In the genomic region with DNA sequence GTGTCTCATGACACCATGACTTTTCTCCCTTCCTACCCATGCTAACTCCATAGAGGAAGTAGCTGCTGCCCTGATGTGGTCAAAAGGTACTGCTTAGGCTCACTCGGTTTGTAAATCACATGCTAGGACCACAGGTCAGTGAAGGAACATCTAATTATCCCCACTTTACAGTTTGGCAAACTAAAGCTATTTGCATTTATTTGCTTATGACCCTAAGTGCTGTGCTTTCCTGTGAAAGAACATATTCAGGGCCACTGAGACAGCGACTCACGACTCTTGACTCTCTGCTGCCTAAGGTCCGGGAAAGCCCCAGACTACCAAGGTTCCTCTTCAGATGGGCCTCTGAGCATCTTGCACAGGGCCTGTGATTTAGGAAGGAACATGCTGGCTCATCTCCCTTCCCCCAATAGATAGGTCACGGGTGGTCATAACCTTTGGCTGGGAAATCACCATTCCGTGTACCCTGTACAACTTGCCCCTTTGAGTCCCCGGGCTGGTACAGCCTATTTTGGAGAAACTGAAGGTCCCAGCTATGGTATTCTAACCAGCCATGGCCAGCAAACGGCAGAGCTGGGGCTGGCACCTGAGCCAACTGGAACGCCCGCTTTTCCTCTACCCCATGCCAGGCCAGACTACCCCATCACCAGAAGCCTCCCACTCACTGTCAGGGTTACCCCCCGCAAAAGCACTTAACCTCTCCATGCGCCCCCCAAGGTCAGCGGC, we compare ENCODE assay signal across 8 mouse cellular contexts. TPM values are rescaled to one million over a fixed set of nuclear protein-coding genes. Genes with fewer than 3 reads are reported as not detected.
DNase-seq lines count a peak whose midpoint lies in the region; ATAC-seq and TF ChIP-seq lines count a peak whose summit lies in the region.

No protein-coding gene starts in this region.

- no peak for TF ChIP-seq CTCF in E14TG2a.4 (conservative IDR thresholded peaks at IDR 0.05; ENCODE audit: low read length)

- H3K27me3 ChIP-seq in E14TG2a.4 (ENCODE audit: insufficient read depth, low read length): no peaks in the 10 kb centered on the region
- H3K27me3 ChIP-seq in forebrain, embryonic 16.5 days (replicated peaks; ENCODE audit: control insufficient read depth, insufficient read depth, low read length): peaks cover 19% of the 10 kb centered on the region
- peaks cover 17% of the 10 kb centered on the region for H3K27me3 ChIP-seq in midbrain, embryonic 15.5 days (replicated peaks)

- peaks cover 61% of the 10 kb centered on the region for H3K4me1 ChIP-seq in E14TG2a.4 (replicated peaks; ENCODE audit: low read depth, low read length)
- H3K4me1 ChIP-seq in forebrain, embryonic 16.5 days (replicated peaks; ENCODE audit: control insufficient read depth, insufficient read depth, low read length): peaks cover 35% of the 10 kb centered on the region
- peaks cover 38% of the 10 kb centered on the region for H3K4me1 ChIP-seq in midbrain, embryonic 15.5 days

- intact Hi-C loops in left cerebral cortex, postnatal 10 days (cut with DNase I): no loop called here

- H3K27ac ChIP-seq in forebrain, embryonic 16.5 days (ENCODE audit: low read length): no peak overlapping the region; the same call in 1 of the 2 replicates
- peak overlapping the region; percentile 67 for H3K27ac ChIP-seq in midbrain, embryonic 15.5 days

- peak overlapping the region; percentile 94 for H3K4me3 ChIP-seq in E14TG2a.4 (replicated peaks; ENCODE audit: low read length)
- H3K4me3 ChIP-seq in forebrain, embryonic 16.5 days (replicated peaks; ENCODE audit: low read length): peak overlapping the region; percentile 64
- peak overlapping the region; percentile 66 for H3K4me3 ChIP-seq in midbrain, embryonic 15.5 days

- 11% methylated on average over 13 of the region's 13 CpGs for WGBS in forebrain, embryonic 16.5 days
- 15% methylated on average over 13 of the region's 13 CpGs for WGBS in midbrain, embryonic 15.5 days

- peak overlapping the region; percentile 89 for H3K4me2 ChIP-seq in forebrain, embryonic 16.5 days (ENCODE audit: low read length)
- peak overlapping the region; percentile 75 for H3K4me2 ChIP-seq in midbrain, embryonic 15.5 days

- ATAC-seq in forebrain, embryonic 16.5 days: no peak
- no peak for ATAC-seq in midbrain, embryonic 15.5 days (replicated peaks)

- peak; percentile 26 to 40 for DNase-seq in adrenal gland, adult 18-20 months (ENCODE audit: low spot score in 2 of 2)
- no peak for DNase-seq in adrenal gland, postnatal 25 days
- DNase-seq in kidney, postnatal 14 days: peak; percentile 38
- no peak for DNase-seq in left cerebral cortex, postnatal 10 days (ENCODE audit: extremely low spot score in 1 of 2, low spot score in 2 of 2)
- no peak for DNase-seq in layer of hippocampus, postnatal 36 days

- peak overlapping the region; percentile 68 for H3K9ac ChIP-seq in forebrain, embryonic 16.5 days (replicated peaks; ENCODE audit: low read depth, low read length)
- peak overlapping the region; percentile 70 for H3K9ac ChIP-seq in midbrain, embryonic 15.5 days

- H3K9me3 ChIP-seq in E14TG2a.4 (ENCODE audit: low read length): no peaks in the 10 kb centered on the region
- no peaks in the 10 kb centered on the region for H3K9me3 ChIP-seq in forebrain, embryonic 16.5 days (ENCODE audit: control insufficient read depth, low read length)
- no peaks in the 10 kb centered on the region for H3K9me3 ChIP-seq in midbrain, embryonic 15.5 days

- peaks cover 33% of the 10 kb centered on the region for H3K36me3 ChIP-seq in E14TG2a.4 (ENCODE audit: insufficient read depth, low read length)
- H3K36me3 ChIP-seq in forebrain, embryonic 16.5 days (ENCODE audit: control insufficient read depth, insufficient read depth): no peaks in the 10 kb centered on the region
- no peaks in the 10 kb centered on the region for H3K36me3 ChIP-seq in midbrain, embryonic 15.5 days (replicated peaks)

RNA-seq across cellular contexts. Expression of a gene that starts 3.8 kb away (rescaled TPM):
- 10 to 100 TPM; 42.4 to 44.0 TPM for total RNA-seq in adrenal gland, adult 18-20 months (2021)
- 49.4 and 53.6 TPM in 2 replicates for total RNA-seq in adrenal gland, postnatal 25 days (2021)
- 4.2 and 5.1 TPM in 2 replicates for polyA plus RNA-seq in forebrain, embryonic 16.5 days (2015; fragmentation: Nextera tagmentation; extraction: Ambion mirVana)
- polyA plus RNA-seq in midbrain, embryonic 15.5 days (2015; fragmentation: Nextera tagmentation; extraction: Ambion mirVana): 3.9 and 4.4 TPM in 2 replicates
- 10 to 100 TPM; 66.9 to 71.6 TPM for total RNA-seq in left cerebral cortex, postnatal 10 days (2021)
- 100 to 1,000 TPM; 105 to 110 TPM for total RNA-seq in layer of hippocampus, postnatal 36 days (2021)

RNA-seq across cellular contexts. Expression of a gene that starts 26.2 kb away (rescaled TPM):
- total RNA-seq in adrenal gland, adult 18-20 months (2021): 100 to 1,000 TPM; 165 to 273 TPM
- total RNA-seq in adrenal gland, postnatal 25 days (2021): 164 and 166 TPM in 2 replicates
- 14.6 and 15.4 TPM in 2 replicates for polyA plus RNA-seq in forebrain, embryonic 16.5 days (2015; fragmentation: Nextera tagmentation; extraction: Ambion mirVana)
- 21.6 and 26.4 TPM in 2 replicates for polyA plus RNA-seq in midbrain, embryonic 15.5 days (2015; fragmentation: Nextera tagmentation; extraction: Ambion mirVana)
- 10 to 100 TPM; 34.6 to 37.8 TPM for total RNA-seq in left cerebral cortex, postnatal 10 days (2021)
- total RNA-seq in layer of hippocampus, postnatal 36 days (2021): 10 to 100 TPM; 52.8 to 58.2 TPM

RNA-seq across cellular contexts. Expression of a gene that starts 29.9 kb away (rescaled TPM):
- total RNA-seq in adrenal gland, adult 18-20 months (2021): 1 to 10 TPM; 5.5 to 8.2 TPM
- total RNA-seq in adrenal gland, postnatal 25 days (2021): 6.2 and 7.8 TPM in 2 replicates
- polyA plus RNA-seq in forebrain, embryonic 16.5 days (2015; fragmentation: Nextera tagmentation; extraction: Ambion mirVana): 2.1 and 2.6 TPM in 2 replicates
- polyA plus RNA-seq in midbrain, embryonic 15.5 days (2015; fragmentation: Nextera tagmentation; extraction: Ambion mirVana): 1.9 and 2.5 TPM in 2 replicates
- 10 to 100 TPM; 15.0 to 18.4 TPM for total RNA-seq in left cerebral cortex, postnatal 10 days (2021)
- 10 to 100 TPM; 33.6 to 34.2 TPM for total RNA-seq in layer of hippocampus, postnatal 36 days (2021)

RNA-seq across cellular contexts. Expression of a gene that starts 40.9 kb away (rescaled TPM):
- total RNA-seq in adrenal gland, adult 18-20 months (2021): 10 to 100 TPM; 18.6 to 19.5 TPM
- 27.0 and 36.1 TPM in 2 replicates for total RNA-seq in adrenal gland, postnatal 25 days (2021)
- 14.8 and 19.8 TPM in 2 replicates for polyA plus RNA-seq in forebrain, embryonic 16.5 days (2015; fragmentation: Nextera tagmentation; extraction: Ambion mirVana)
- 23.1 TPM in 2 replicates for polyA plus RNA-seq in midbrain, embryonic 15.5 days (2015; fragmentation: Nextera tagmentation; extraction: Ambion mirVana)
- total RNA-seq in left cerebral cortex, postnatal 10 days (2021): 10 to 100 TPM; 48.3 to 51.6 TPM
- total RNA-seq in layer of hippocampus, postnatal 36 days (2021): 10 to 100 TPM; 23.5 to 30.6 TPM

RNA-seq across cellular contexts. Expression of a gene that starts 43.8 kb away (rescaled TPM):
- total RNA-seq in adrenal gland, adult 18-20 months (2021): 100 to 1,000 TPM; 221 to 238 TPM
- 216 and 226 TPM in 2 replicates for total RNA-seq in adrenal gland, postnatal 25 days (2021)
- polyA plus RNA-seq in forebrain, embryonic 16.5 days (2015; fragmentation: Nextera tagmentation; extraction: Ambion mirVana): 403 and 431 TPM in 2 replicates
- 421 and 431 TPM in 2 replicates for polyA plus RNA-seq in midbrain, embryonic 15.5 days (2015; fragmentation: Nextera tagmentation; extraction: Ambion mirVana)
- 100 to 1,000 TPM; 153 to 159 TPM for total RNA-seq in left cerebral cortex, postnatal 10 days (2021)
- total RNA-seq in layer of hippocampus, postnatal 36 days (2021): 100 to 1,000 TPM; 125 to 129 TPM

Comparison
In these comparisons a context has a peak if more than half of its experiments do, and no peak if none do; other contexts are left out.
1. DNase-seq: peak in adrenal gland, adult 18-20 months (2 of 2) and kidney, postnatal 14 days (single experiment); none in adrenal gland, postnatal 25 days (single experiment), left cerebral cortex, postnatal 10 days (0 of 2) and layer of hippocampus, postnatal 36 days (0 of 2).
2. Peak in every context shown above with its lines, with median percentiles within 50 percentile points of each other: H3K4me3 ChIP-seq.